8 mouse cellular contexts compared by ENCODE assay signal in the genomic region with DNA sequence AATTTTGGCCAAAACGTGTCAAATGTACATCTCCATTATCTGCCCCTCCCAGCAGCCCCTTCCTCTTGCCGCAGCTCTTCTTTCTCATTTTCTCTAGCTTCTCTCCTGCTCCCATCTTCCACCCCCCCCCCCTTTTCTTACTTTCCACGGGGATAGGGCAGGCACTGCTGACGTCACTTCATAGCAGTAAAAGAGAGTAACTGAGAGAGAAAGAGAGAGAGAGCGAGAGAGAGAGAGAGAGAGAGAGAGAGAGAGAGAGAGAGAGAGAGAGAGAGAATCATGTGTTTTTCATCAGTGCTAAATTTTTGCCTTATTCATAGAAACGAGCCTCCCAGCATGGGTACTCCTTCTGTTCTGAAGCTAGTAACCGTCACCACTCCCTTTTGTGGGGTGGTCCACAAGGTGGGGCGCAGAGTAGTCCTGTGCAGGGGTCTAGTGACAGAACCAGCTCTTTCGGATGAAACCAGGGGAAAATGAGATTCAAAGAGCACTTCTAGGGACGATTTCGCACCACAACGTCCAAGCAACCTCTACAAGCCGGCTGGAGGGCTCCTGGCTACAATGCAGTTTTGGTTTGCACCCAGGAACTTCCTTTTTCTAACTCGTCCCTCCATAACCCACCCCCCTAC. TPM values are rescaled to one million over a fixed set of nuclear protein-coding genes. Genes with fewer than 3 reads are reported as not detected.
A peak's percentile ranks its signal among the peaks of the same experiment; 100 is the strongest.
DNase-seq lines count a peak whose midpoint lies in the region; ATAC-seq and TF ChIP-seq lines count a peak whose summit lies in the region.

No protein-coding gene starts in this region.

- H3K36me3 ChIP-seq in lung, embryonic 15.5 days: no peaks in the 10 kb centered on the region
- no peaks in the 10 kb centered on the region for H3K36me3 ChIP-seq in lung, postnatal 0 days (ENCODE audit: insufficient read depth, low read length)
- H3K36me3 ChIP-seq in limb, embryonic 10.5 days: 0 out of 2 replicates have a peak, but pooled peaks cover 3% of the 10 kb centered on the region
- no peaks in the 10 kb centered on the region for H3K36me3 ChIP-seq in stomach, embryonic 16.5 days (ENCODE audit: control insufficient read depth, insufficient read depth, low read length)
- H3K36me3 ChIP-seq in liver, embryonic 11.5 days (ENCODE audit: control insufficient read depth, insufficient read depth, low read length): no peaks in the 10 kb centered on the region

- DNase-seq in embryo, embryonic 11 days: peak; percentile 65
- DNase-seq in embryo, embryonic 10 days (ENCODE audit: low spot score): no peak
- no peak for DNase-seq in lung, postnatal 0 days (ENCODE audit: low spot score)
- DNase-seq in limb, embryonic 10.5 days (ENCODE audit: low spot score): peak; percentile 42
- DNase-seq in liver, embryonic 11.5 days (ENCODE audit: low spot score): no peak

- no peak for TF ChIP-seq EP300 in lung, postnatal 0 days (IDR thresholded peaks at IDR 0.05)

- H3K4me2 ChIP-seq in lung, embryonic 15.5 days: peak overlapping the region; percentile 55
- H3K4me2 ChIP-seq in lung, postnatal 0 days (replicated peaks; ENCODE audit: low read depth, low read length): no peak overlapping the region; the same call in 1 of the 2 replicates
- H3K4me2 ChIP-seq in stomach, embryonic 16.5 days (ENCODE audit: low read depth, low read length): peak overlapping the region; percentile 57
- H3K4me2 ChIP-seq in liver, embryonic 11.5 days: no peak overlapping the region; the same call in 1 of the 2 replicates

- 0 out of 2 replicates have a peak overlapping the region, but pooled peaks have one; percentile 5 for H3K4me3 ChIP-seq in lung, embryonic 15.5 days
- no peak overlapping the region for H3K4me3 ChIP-seq in lung, postnatal 0 days (ENCODE audit: low read depth, low read length)
- peak overlapping the region; percentile 40 for H3K4me3 ChIP-seq in limb, embryonic 10.5 days
- H3K4me3 ChIP-seq in stomach, embryonic 16.5 days (replicated peaks; ENCODE audit: low read length): peak overlapping the region; percentile 32
- H3K4me3 ChIP-seq in liver, embryonic 11.5 days (ENCODE audit: low read depth, low read length): no peak overlapping the region

- TF ChIP-seq CTCF in lung, postnatal 0 days (IDR thresholded peaks at IDR 0.05): no peak

- H3K27ac ChIP-seq in lung, embryonic 15.5 days: no peak overlapping the region
- no peak overlapping the region for H3K27ac ChIP-seq in lung, postnatal 0 days (ENCODE audit: low read length)
- no peak overlapping the region for H3K27ac ChIP-seq in limb, embryonic 10.5 days
- H3K27ac ChIP-seq in stomach, embryonic 16.5 days (ENCODE audit: low read length): peak overlapping the region; percentile 74
- no peak overlapping the region for H3K27ac ChIP-seq in liver, embryonic 11.5 days (ENCODE audit: low read depth, low read length)

- no peak overlapping the region for H3K9ac ChIP-seq in lung, embryonic 15.5 days
- H3K9ac ChIP-seq in lung, postnatal 0 days (replicated peaks; ENCODE audit: low read depth): no peak overlapping the region
- H3K9ac ChIP-seq in stomach, embryonic 16.5 days (ENCODE audit: low read length): peak overlapping the region; percentile 53
- H3K9ac ChIP-seq in liver, embryonic 11.5 days (ENCODE audit: low read depth, low read length): no peak overlapping the region

- peaks cover 97% of the 10 kb centered on the region for H3K27me3 ChIP-seq in lung, embryonic 15.5 days
- peaks cover 77% of the 10 kb centered on the region for H3K27me3 ChIP-seq in lung, postnatal 0 days (replicated peaks; ENCODE audit: insufficient read depth, low read length)
- H3K27me3 ChIP-seq in limb, embryonic 10.5 days (ENCODE audit: low read depth, poor library complexity, severe bottlenecking): peaks cover 100% of the 10 kb centered on the region
- peaks cover 30% of the 10 kb centered on the region for H3K27me3 ChIP-seq in stomach, embryonic 16.5 days (ENCODE audit: control insufficient read depth, insufficient read depth, low read length)
- peaks cover 96% of the 10 kb centered on the region for H3K27me3 ChIP-seq in liver, embryonic 11.5 days (replicated peaks; ENCODE audit: control insufficient read depth, insufficient read depth, low read length)

- H3K9me3 ChIP-seq in lung, embryonic 15.5 days: no peaks in the 10 kb centered on the region
- no peaks in the 10 kb centered on the region for H3K9me3 ChIP-seq in lung, postnatal 0 days (ENCODE audit: low read length)
- no peaks in the 10 kb centered on the region for H3K9me3 ChIP-seq in limb, embryonic 10.5 days (replicated peaks)
- H3K9me3 ChIP-seq in stomach, embryonic 16.5 days (replicated peaks; ENCODE audit: control insufficient read depth, low read length): no peaks in the 10 kb centered on the region
- H3K9me3 ChIP-seq in liver, embryonic 11.5 days (ENCODE audit: control insufficient read depth, low read length): no peaks in the 10 kb centered on the region

- WGBS in lung, embryonic 15.5 days: 11% methylated on average over 13 of the region's 14 CpGs
- 11% methylated on average over 14 of the region's 14 CpGs for WGBS in lung, postnatal 0 days
- under 1% methylated on average over 13 of the region's 14 CpGs for WGBS in limb, embryonic 10.5 days
- 7% methylated on average over 14 of the region's 14 CpGs for WGBS in stomach, embryonic 16.5 days
- 4% methylated on average over 14 of the region's 14 CpGs for WGBS in liver, embryonic 11.5 days

- peaks cover 15% of the 10 kb centered on the region for H3K4me1 ChIP-seq in lung, embryonic 15.5 days
- peaks cover 2% of the 10 kb centered on the region; the same call in 1 of the 2 replicates for H3K4me1 ChIP-seq in lung, postnatal 0 days (ENCODE audit: insufficient read depth, low read depth, low read length)
- H3K4me1 ChIP-seq in limb, embryonic 10.5 days: peaks cover 45% of the 10 kb centered on the region
- H3K4me1 ChIP-seq in stomach, embryonic 16.5 days (ENCODE audit: control insufficient read depth, insufficient read depth, low read length): peaks cover 3% of the 10 kb centered on the region; the same call in 1 of the 2 replicates
- no peaks in the 10 kb centered on the region for H3K4me1 ChIP-seq in liver, embryonic 11.5 days (replicated peaks; ENCODE audit: control insufficient read depth, insufficient read depth, low read length)

- no peak for ATAC-seq in lung, embryonic 15.5 days (ENCODE audit: borderline replicate concordance, extremely low read depth, low FRiP score, low TSS enrichment)
- no peak for ATAC-seq in lung, postnatal 0 days
- ATAC-seq in stomach, embryonic 16.5 days (ENCODE audit: insufficient read depth, low FRiP score): no peak
- no peak for ATAC-seq in monocyte, adult 5-6 weeks (replicated peaks; ENCODE audit: insufficient number of reproducible peaks, low FRiP score, low TSS enrichment, poor library complexity, severe bottlenecking)
- no peak for ATAC-seq in liver, embryonic 11.5 days (replicated peaks; ENCODE audit: low FRiP score)

RNA-seq across cellular contexts. Expression of a gene that starts 17.5 kb away (rescaled TPM):
- polyA plus RNA-seq in lung, embryonic 15.5 days (2015; fragmentation: Nextera tagmentation; extraction: Ambion mirVana): 4.9 and 5.7 TPM in 2 replicates
- 3.6 and 4.0 TPM in 2 replicates for polyA plus RNA-seq in lung, postnatal 0 days (2015; fragmentation: Nextera tagmentation; extraction: Ambion mirVana)
- 18.2 and 19.6 TPM in 2 replicates for polyA plus RNA-seq in limb, embryonic 10.5 days (2016; fragmentation: Nextera tagmentation; extraction: Ambion mirVana)
- polyA plus RNA-seq in stomach, embryonic 16.5 days (2015; fragmentation: Nextera tagmentation; extraction: Ambion mirVana): 9.1 and 12.6 TPM in 2 replicates
- total RNA-seq in monocyte, adult 5-6 weeks (2017): not detected in 3 replicates
- polyA plus RNA-seq in liver, embryonic 11.5 days (2014; fragmentation: Nextera tagmentation; extraction: Ambion mirVana): 6.1 and 6.5 TPM in 2 replicates

Comparison
In these comparisons a context has a peak if more than half of its experiments do, and no peak if none do; other contexts are left out.
1. DNase-seq: peak in embryo, embryonic 11 days (single experiment) and limb, embryonic 10.5 days (single experiment); none in embryo, embryonic 10 days (single experiment), lung, postnatal 0 days (single experiment) and liver, embryonic 11.5 days (single experiment).
2. H3K4me2 ChIP-seq: peak in lung, embryonic 15.5 days (single experiment) and stomach, embryonic 16.5 days (single experiment); none in lung, postnatal 0 days (single experiment) and liver, embryonic 11.5 days (single experiment).
3. H3K4me3 ChIP-seq: peak in lung, embryonic 15.5 days (single experiment), limb, embryonic 10.5 days (single experiment) and stomach, embryonic 16.5 days (single experiment); none in lung, postnatal 0 days (single experiment) and liver, embryonic 11.5 days (single experiment).